Mouse (Mus musculus): ENCODE data around the gene Mdm4. TPM values are rescaled to one million over a fixed set of nuclear protein-coding genes. Genes with fewer than 3 reads are reported as not detected.
"Not testable (repeated sequence)": the region's sequence is repeated elsewhere in the genome, so short reads cannot be mapped to it uniquely, and the experiment has no call there.

The Mdm4 gene
- polyA plus RNA-seq, 1 experiment = 92.2 TPM

DNA sequence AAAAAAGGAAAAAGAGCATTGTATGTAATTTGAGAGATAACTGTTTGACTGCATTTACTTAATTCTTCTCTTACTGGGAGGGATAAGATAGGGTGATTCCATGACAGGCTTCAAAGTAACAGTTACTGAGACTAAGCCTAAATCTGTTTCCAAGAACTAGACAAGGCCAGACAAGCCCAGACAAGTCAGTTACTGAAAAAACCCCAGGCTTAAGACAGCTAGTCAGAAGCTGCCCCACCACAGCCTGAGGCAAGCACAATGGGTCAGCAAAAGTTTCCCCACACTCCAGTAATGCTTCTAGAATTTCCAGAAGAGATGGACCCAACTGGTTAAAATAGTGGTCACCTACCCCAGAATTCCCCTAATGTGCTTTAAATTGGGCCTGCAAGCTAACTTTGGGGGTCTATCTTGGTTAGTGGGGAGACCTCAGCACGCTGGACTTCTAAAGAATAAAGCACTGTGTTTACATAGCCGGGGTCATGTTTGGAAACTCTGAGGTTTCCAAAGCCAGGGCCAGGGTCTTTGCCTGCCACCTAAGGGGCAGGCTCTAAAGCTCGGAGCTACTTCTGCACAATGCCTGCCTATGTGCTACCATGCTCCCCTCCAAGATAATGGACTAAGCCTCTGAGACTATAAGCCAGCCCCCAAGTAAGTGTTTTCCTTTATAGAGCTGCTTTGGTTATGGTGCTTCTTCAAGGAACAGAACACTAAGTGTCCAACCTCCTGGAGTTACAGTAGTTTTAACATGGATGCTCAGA, 10.0 kb downstream of the Mdm4 start:
- no peak for DNase-seq (ENCODE audit: low spot score)

DNA sequence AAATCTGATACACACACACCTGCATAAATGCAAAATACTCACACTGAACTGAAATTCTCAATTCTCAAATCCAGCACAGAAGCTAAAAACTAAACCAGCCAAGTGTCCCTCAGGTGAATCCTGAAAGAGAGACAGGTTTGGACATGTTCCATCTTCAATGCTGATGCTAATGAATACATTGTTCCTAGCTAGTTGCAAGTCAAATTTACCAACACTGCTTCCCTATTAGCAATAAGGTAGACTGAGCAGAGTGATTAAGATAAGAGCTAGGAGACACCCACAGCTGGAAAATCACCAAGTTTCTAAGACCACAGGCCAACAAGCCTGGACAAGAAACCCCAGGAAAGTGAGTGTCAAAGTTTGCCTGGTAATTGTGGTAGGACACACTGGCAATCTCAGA, 11.0 kb downstream of the Mdm4 start:
- no peak for DNase-seq (ENCODE audit: low spot score)

DNA sequence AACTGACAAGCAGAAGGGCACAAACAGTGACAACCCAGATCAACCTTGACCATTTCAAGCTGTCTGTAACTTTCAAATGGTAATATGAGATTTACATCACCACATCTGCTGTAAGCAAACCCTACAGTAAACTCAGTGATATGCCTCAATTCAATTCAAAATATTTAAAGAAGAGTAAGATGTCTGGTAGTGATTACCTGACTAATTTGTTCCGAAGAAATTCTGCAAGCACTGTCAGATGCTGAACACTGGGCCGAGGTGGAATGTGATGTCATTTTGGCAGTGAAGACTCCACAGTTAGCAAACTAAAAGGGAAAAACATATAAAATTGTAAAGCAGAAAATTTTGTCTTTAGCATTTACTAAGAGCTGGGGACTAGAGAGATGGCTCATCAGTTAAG, 11.8 kb downstream of the Mdm4 start:
- DNase-seq (ENCODE audit: low spot score) = no peak

DNA sequence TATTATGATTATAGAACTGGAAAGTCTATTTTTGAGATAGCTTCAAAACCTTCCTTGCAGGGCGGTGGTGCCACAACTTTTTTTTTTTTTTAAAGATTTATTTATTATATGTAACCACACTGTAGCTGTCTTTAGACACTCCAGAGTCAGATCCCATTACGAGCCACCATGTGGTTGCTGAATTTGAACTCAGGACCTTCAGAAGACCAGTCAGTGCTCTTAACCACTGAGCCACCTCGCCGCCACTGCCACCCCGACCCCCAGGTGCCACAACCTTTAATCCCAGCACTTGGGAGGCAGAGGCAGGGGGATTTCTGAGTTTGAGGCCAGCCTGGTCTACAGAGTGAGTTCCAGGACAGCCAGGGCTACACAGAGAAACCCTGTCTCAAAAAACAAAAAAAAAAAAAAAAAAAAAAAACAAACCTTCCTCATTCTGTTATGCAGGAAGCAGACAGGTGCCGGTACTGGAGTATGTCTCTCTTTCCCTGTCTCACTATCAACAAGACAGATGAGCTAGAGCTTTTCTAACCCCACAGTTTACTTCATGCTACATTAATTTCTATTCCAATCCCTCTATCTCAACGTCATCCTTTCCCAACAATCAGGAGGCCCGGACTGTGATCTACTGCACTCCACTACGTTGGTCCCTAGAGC, 13.5 kb downstream of the Mdm4 start:
- no peak for DNase-seq (ENCODE audit: low spot score)

DNA sequence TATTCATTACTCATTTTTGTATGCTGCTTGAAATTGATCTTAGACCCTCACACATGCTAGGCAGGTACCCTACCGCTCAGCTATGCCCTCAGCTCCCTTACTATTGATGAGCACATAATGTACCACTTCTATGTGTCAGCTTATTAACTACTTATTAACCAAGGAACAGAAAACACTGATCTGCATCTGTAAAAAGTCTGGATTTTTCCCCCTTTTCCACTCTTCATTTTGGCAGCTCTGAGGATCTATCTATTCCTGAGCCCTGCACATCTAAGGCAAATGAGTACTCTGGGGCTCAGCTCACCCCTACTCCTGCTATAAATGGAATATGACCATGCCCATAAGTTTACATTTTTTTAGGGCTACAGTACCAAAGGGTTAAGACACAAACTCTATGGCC, 16.2 kb downstream of the Mdm4 start:
- DNase-seq (ENCODE audit: low spot score) = no peak

DNA sequence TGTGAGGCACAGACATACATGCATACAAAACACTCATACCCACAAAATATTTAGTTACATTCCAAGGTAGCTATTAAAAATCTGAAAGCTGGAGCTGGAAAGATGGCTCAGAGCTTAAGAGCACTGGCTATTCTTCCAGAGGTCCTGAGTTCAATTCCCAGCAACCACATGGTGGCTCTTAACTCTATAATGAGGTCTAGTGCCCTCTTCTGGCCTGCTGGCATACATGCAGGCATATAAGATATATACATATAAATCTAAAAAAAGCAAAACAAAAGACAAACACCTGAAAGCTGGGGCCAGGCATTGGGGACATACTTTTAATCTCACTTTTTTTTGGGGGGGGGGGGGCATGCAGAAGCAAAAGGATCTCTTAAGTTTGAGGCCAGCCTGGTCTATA, 17.0 kb downstream of the Mdm4 start:
- no peak for DNase-seq (ENCODE audit: low spot score)

DNA sequence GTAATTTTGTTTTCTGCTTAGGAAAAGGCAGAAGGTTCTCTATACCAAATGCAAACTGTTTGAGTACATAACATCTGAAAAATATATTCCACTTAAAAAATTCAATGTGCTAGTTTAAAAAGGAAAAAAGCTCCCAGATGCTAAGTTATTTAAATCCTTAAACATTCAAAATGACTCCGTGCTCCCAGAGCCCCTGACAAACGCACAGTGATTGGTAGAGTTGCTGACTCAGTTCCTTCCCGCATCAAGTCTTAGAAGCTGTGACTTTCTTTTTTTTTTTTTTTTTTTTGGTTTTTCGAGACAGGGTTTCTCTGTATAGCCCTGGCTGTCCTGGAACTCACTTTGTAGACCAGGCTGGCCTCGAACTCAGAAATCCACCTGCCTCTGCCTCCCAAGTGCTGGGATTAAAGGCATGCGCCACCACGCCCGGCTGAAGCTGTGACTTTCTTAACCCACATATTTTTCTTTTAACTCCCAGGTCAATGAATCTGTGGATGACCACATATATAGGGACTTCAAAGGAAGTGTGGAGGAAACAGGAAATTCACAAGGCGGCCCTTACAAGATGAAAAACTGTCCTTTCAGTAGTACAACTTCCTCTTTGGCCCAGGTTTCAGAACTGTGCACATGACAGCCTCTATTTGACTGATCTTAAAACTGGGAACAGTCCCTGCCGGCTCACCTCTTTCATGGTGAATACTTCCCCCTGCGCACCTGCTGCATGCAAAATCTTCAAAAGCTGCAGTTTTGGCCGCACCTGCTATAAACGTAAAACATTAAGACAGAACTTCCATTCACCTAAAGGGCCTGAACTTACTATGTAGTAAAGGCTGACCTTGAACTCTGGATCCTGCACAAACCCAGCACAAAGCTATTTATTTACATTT, 18.2 kb downstream of the Mdm4 start:
- DNase-seq (ENCODE audit: low spot score) = no peak

DNA sequence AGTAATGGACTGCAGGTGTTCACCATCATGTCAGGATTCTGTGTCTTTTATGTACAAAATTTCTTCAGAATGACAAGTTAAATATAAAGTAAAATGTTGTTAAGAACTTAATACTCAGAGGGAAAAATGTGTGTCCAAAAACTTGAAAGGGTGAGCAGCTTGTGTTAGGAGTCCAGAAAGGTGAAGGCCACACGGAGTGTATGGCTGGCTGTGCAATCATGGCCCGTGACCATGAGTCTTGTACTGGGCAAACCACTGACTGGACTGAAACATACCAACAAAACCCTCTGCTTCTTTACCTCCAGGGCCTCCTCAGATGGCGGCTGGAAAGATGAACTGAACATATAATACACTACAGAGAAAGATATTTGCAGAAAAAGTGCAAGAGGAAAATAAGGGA, 23.8 kb downstream of the Mdm4 start:
- DNase-seq (ENCODE audit: low spot score) = no peak

DNA sequence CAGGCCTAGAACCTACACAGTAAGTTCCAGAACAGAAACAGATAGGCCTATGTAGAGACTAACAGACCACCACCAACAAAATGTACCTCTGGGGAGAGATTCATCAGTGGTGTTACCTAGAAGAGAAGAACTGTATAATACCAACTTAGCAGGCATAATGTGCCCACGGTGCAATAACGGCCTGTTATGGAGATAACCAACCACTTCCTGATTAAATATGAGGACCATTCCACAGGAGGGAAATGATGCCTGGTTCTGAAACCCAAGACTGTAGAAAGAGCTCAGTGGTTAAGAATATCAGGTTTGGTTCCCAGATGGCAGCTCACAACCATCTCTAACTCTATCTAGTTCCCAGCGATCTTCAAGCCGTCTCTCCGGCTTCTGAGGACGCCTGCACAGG, 30.0 kb downstream of the Mdm4 start:
- no peak for DNase-seq (ENCODE audit: low spot score)

DNA sequence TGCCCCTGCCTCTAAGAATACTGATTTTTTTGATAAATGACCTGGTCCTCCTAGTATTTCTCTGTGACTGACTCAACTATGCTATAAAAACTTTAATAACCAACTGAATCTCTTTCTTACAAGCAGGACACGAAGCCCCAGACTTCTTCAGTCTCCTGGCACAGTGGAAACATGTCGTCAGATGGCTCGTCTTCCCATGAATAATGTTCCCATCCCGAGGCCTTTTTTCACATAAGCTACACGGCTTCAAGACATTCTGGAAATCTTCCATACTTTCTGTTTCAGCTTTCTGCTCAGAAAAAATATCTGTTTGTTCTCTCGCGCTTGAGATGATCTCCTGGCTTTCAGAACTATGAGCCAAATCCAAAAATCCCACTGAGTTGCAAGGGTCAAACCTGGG, 38.8 kb downstream of the Mdm4 start:
- DNase-seq (ENCODE audit: low spot score) = no peak

DNA sequence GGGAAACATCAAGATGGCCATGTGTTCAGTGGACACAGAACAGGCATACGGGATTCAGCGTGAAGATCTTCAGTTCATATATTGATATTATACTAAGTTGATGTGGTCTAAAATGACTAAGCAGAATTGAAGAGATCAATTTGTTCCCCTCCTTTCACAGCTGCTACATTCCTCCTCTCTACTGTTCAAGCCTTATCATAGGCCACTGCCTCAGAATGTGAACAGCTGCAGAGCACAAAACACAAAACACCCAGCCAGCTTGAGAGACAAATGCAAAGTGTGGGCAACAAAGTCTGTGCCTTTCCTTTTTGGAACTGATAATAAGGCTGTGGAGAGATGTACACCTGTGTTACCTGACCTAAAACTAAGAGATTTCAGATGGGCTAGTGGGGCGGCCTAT, 39.6 kb downstream of the Mdm4 start:
- DNase-seq (ENCODE audit: low spot score) = no peak

DNA sequence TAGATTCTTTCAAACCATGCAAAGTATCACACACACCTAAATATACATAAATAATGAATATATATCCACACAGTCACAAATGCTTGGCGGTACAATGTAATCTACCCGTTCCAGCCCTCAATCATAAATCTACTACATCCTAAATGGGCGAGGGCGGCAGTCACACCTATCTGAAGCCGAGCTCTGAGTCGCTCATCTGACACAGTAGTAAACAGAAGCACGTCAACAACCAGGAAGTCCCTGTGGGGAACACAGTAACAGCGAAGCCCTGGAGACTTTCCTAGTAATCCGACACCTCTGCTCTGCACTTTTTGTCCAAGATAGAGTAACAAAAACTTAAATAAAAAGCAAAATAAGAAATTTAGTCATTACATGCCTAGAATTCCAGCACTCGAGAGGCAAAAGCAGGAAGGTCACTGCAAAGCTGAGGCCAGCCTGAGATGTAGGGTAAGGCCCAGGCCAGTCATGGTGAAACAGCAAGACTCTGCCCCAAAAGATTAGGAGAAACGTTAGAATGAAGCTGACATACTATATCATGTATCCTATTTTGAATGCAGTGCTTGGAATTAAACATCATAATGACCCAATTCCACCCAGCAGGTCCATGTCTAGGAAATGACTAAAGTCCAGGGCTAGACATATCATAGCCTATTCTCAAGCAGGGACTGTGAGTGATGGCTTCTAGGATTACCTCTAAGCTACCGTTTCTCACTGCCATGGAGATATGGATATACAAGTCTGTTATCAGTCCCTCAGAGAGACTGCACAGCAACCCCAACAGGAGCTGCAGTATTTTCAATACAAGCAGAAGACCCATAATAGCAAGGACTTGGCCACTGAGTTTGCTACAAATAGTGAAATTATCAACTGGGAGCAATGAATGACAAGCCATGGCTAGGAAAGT, 41.6 kb downstream of the Mdm4 start:
- not testable (repeated sequence) for DNase-seq (ENCODE audit: low spot score)

DNA sequence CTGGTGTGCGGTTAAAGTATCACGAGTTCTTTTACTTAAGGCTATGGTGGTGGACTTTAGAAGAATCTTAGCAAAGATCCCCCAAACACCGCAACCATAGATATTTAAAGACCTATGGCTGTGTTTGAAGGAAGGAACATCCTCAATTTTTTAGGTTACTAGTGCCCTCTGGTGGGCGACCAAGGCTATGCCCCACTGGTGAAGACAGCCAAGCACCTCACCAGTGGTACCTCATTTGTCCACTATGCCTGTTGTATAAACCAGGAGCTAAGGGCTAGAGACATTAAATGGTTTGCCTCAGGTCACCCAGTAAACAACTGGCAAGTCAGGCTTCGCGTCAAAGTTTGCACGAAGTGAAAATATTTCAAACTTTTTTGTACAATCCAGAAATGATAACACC, 47.6 kb downstream of the Mdm4 start:
- DNase-seq (ENCODE audit: low spot score) = no peak

DNA sequence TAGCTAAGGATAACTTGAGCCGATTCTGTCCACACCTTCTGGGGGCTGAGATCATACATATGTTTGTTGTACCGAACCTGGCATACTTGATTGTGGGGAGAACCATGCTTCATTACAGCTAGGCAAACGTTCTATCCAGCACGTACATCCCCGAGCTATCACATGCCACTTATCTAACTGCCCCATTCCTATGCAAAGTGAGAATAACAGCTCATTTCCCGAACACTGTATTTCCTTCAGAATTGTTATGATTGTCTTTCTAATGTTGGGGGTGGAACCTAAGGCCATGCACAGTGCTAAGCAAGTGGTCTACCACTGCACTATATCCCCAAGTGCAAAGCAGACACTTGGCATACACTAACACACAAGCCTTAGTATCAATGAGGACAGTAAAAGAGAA, 49.1 kb downstream of the Mdm4 start:
- no peak for DNase-seq (ENCODE audit: low spot score)

DNA sequence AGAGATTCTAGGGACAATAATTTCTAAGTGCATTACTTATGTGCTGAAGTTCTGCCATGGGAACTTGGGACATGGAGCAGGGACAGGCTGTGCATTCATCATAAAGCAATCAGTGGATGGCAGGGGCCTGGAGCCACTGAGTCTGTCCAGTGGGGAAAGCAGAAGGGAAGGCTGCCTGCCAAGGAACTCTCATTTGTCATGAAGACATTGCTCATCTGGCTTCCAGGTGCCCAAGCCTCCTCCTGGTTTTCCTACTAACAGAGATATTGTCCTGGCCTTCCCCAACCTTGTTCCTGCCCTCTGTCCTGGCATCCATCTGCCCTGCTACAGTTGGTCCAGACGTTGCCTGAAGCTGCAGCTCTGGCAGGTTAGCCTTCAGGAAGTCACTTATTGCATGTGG, 53.0 kb downstream of the Mdm4 start:
- DNase-seq (ENCODE audit: low spot score) = no peak

DNA sequence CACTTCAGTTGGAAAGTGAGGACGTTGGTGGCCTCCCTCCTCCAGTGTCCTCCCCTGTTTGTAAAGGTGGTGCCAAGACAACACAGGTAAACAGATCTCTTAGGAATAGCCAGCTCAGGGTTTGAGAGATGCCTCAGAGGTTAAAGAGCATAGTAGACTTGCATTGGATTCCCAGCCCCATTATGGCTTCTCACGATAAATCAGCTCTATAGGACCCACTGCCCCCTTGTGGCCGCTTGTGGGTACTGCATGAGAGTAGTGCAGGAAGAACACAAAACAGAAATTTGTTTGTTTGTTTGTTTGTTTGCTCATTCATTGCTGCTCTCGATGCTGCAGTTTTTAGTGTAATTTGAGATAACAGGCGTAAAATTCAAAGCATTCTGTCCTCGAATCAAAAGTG, 61.7 kb downstream of the Mdm4 start:
- peak; percentile 30 for DNase-seq (ENCODE audit: low spot score)

DNA sequence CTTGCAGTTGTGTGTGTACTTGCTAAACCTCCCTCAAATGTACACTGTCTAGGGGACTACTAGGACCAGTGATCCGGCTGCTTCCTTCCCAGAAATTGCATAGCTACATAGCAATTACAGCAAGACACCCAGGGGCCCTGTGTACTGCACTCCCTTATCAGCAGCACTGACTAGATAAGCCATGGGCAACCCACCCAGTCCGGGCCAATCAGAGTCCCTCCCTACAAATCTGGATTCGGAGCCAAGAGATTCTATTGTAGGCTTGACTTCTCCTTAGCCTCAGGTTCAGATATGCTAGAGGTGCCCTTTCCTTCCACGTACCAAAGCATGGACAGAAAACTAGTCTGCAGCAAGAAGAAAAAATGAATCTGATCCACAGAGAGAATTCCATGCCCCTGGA, 65.7 kb downstream of the Mdm4 start:
- DNase-seq (ENCODE audit: low spot score) = no peak

DNA sequence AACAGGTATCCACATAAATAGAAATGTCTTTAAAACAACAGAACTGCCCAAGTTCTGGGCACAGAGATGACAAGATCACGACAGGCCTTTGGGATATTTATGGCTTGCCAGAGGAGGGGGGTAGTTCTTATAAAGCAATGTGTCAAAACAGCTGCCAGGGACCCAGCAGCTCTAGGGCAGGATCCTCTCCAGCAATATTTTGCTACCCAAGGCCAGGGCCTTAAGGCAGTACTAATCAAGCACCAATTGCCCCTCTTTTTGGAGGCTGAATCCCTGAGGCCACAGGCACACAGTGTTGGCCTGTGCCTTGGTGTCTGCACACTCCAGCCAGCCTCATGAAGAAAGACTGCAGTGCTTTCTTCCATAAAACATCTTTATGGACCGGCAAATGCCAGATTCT, 66.3 kb downstream of the Mdm4 start:
- DNase-seq (ENCODE audit: low spot score) = no peak

DNA sequence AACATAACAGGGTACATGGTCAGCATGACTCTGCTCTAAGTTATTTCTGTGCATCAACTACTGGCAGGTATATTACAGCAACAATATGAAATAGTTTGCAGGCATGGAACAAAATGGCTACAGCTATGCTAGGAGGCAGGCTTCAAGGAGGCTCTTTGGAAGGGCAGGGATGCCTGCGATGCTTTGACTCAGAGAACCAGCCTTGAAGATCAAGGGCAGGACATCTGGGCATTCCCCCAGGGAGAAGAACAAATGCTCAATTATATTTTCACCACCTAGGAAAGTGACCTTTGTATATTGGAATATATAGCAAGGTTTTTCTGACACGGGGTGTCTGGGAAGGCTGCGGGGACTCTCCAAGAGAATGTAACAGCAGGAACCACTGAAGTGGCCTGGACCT, 68.6 kb downstream of the Mdm4 start:
- DNase-seq (ENCODE audit: low spot score) = no peak

DNA sequence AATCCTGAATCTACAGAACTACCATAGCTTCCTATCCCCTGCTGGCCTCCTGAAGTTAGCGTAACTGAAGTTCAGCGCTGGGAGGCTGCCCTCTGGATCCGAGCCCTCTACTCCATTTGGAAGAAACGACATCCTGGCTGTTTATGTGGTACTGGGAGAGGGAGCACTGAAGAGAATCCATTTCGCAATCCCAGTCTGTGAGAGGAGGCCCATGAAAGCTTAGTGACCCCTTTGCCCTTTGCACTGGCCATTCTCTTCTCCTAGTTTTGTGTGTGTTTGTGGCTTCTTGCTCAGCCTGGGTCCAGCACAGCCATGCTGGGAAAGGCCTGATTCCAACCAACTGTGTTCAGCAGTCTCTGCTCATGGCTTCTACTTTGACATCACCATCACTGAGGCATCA, 73.6 kb downstream of the Mdm4 start:
- DNase-seq (ENCODE audit: low spot score) = no peak

DNA sequence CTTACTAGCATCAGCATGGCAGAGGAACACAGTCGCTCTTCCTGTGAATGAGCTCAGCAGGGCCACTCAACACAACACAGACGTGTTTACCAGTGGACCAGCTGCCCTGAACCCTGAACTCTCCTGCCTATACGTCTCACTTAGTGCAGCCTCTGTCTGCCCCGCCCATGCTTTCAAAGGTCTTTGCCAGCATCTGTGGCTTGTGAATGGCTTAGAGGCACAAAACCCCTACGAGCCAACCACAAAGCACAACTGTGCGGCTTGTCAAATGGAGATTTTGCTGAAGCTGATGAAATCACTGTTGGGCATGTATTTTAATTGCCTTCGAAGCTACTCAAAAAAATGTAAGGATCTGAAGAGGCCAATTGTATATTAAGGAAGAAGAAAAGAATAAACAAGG, 82.5 kb downstream of the Mdm4 start:
- DNase-seq (ENCODE audit: low spot score) = no peak

DNA sequence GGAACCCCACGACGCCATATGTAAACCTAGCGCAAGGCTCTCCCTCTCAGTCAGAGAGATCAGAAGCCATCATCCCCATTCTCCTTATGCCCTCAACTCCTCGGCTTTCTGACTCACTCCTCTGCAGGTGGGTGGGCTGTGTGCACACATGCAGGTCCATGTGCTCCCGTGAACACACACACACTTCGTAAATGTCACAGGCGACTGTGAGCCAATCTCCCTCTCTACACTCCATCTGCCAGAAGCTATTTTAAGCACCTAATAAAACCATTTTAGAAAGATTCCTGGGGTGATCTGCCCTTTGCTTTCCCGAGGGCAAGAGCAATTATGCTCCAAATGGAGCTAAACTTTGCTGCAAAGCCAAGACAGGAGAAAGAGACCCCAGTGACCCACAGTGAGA, 84.5 kb downstream of the Mdm4 start:
- no peak for DNase-seq (ENCODE audit: low spot score)

All from urinary bladder, adult 2 months (tissue).